Mouse (Mus musculus) naive thymus-derived CD4-positive, alpha-beta T cell, adult 5 months (primary cell): ENCODE data around the gene Ero1lb. TPM values are rescaled to one million over a fixed set of nuclear protein-coding genes. Genes with fewer than 3 reads are reported as not detected.

ENCODE experiments used
- polyA plus RNA-seq: library from polyadenylated mRNA; unstranded; fragments of 100-300 nt; shearing (Covaris generic); gene quantifications from one replicate; pipeline ENCODE4 v1.2.1, GENCODE M21; 2017

The Ero1lb gene
- 25.0 TPM for polyA plus RNA-seq

DNA sequence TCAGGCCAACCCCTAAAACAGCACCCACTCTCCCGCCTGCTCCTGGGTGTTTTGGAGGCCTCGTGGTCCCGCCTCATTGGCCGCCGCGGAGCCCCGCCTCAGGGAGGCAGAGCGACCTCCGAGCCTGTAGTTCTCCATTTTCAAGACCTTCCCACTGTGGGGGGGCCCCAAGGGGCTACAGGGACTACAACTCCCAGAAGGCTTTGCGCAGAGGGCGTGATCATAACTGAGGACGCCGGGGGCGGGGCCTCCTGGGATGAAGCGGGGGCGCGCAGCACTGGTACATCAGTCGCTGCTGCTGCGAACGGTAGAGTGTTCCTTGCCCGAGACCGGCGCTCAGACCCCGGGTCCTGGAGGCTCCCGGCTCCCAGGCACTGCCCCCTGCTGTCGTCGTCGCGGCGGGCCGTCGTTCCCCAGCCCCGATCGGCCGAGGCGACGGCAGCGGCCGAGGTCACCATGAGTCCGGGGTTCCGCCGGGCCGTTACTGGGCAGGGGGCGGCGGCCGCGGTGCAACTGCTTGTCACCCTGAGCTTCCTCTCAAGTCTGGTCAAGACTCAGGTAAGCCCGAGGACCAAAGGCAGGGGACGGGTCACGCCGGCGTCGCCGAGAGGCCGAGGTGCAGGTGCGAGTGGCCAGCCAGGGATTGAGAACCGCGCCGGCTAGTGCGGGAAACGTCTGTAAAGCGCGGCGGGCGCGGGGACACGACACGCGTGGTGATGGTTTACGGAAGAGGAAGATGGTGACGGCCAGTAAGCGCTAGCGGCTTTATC lies at the start of gene Ero1lb:
TSS of gene Ero1lb (plus strand) at position 254 of the 770 bp plus-strand sequence.

DNA sequence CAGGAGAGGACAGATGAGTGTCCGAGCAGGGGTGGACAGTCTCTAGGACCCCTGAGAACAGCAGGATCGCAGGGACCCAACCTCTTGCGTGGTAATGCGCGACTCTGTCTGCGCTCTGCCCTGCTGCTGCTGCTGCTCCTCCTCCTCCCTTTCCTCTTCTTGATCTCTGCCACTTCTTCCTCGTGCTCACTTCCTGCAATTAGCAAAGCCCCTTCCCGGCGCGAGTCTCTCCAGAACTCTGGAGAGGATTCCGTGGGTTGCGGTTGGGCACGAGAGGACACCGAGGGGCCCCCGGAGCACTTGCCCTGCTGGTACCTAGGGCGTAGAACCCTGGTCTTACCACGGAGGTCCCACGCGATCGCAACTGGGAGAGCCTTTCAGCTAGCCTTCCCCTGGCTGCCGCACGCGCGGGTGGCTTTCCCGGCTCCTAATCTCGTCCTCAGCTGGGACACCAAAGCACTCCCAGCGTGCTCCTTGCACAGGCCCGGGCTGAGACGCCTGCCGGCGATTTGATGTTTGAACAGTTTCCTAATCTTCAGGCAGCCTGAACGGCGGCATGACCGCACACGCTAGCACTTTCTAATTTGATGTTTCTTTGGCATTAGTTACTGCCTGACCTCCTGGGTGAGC lies 45.6 kb upstream of the Ero1lb start, which contains the start of gene Edaradd:
TSS of gene Edaradd (minus strand) at position 484 of the 630 bp plus-strand sequence.

Other genes with a start within 250 kb of the Ero1lb start
- gene Actn2, start 225.1 kb upstream of the Ero1lb start, polyA plus RNA-seq, result 5.0 TPM
- 69.1 TPM for gene Heatr1, start 170.8 kb upstream of the Ero1lb start, polyA plus RNA-seq
- 44.4 TPM for gene Lgals8, start 100.9 kb upstream of the Ero1lb start, polyA plus RNA-seq
- 0.10 TPM for gene Edaradd, start 45.4 kb upstream of the Ero1lb start, polyA plus RNA-seq
- gene Prl2c3, start 234.2 kb downstream of the Ero1lb start, polyA plus RNA-seq, result not detected